Mouse (Mus musculus): ENCODE data around the gene Bpifb6.

The Bpifb6 gene

GRCm38 (mm10) chr2:153943537-153943936, 43.3 kb downstream of the Bpifb6 start:
- in situ Hi-C loops (cut with MboI; ENCODE audit: low pct_unique_long_range_greater_than_20kb in 1 of 2, low sequenced_read_pairs in 2 of 2, unreplicated experiment in 1 of 2): loop anchor here in 1 of 2 experiments (25.0 kb wide), 1 partner anchor 231 kb away; no protein-coding TSS in a partner anchor

- in situ Hi-C loops (cut with MboI; ENCODE audit: low pct_unique_long_range_greater_than_20kb in 1 of 2, low sequenced_read_pairs in 2 of 2, unreplicated experiment in 1 of 2): loop anchor here in 1 of 2 experiments (25.0 kb wide), 1 partner anchor 232 kb away; no protein-coding TSS in a partner anchor
Measured at GRCm38 (mm10) chr2:153944567-153944966, 44.4 kb downstream of the Bpifb6 start.

GRCm38 (mm10) chr2:153952897-153953296, 52.7 kb downstream of the Bpifb6 start:
- in situ Hi-C loops (cut with MboI; ENCODE audit: low pct_unique_long_range_greater_than_20kb in 1 of 2, low sequenced_read_pairs in 2 of 2, unreplicated experiment in 1 of 2): no loop called here

- in situ Hi-C loops (cut with MboI; ENCODE audit: low pct_unique_long_range_greater_than_20kb in 1 of 2, low sequenced_read_pairs in 2 of 2, unreplicated experiment in 1 of 2): no loop called here
Measured at GRCm38 (mm10) chr2:153953836-153954235, 53.6 kb downstream of the Bpifb6 start.
